Mouse (Mus musculus): ENCODE data around the gene Nqo2.
"Not testable (repeated sequence)": the region's sequence is repeated elsewhere in the genome, so short reads cannot be mapped to it uniquely, and the experiment has no call there.

Nqo2 gene

DNA sequence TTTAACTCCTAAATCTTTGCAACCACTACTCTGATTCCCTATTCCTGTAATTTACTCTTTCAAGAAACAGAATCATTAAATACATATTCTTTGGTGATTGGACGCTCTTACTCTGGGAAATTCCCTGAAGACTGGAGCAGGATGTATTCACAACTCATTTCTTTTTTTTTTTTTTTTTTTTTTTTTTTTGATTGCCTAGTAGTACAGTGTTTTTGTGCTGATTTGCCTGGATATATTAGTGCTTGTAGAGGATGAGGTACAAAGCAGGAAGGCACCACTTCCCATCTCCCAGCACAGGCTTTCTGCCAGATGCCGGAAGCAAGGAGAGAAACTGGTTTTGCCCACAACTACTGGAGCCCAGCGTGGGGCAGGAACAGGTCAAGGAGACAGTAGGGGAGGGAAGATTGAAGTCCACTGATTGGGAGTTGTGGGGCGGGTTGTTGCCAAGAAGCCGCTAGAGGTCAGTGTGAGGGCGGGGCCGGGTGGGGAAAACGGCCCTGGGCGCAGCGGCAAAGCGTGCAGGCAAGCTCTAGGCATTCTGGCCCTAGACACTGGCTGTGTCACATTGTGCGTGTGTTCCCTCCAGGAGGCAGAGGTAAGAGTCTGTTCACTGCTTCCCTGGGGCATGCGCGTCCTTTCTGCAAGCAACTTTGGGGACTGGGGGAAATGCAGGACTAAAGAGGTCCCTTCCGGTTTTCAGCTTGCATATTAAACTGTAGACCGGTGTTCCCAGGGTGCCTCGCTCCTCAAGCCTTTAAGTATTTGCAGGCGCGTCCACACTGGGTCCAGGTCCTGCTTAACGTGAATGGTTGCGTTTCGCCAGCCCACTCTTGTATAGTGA, at the start of gene Nqo2:
Gene Nqo2, plus strand, starts transcription at position 482 of the 841 bp plus-strand sequence.
- peak; percentile 78 for DNase-seq

GRCm38 (mm10) chr13:33921041-33921440, 43.4 kb upstream of the Nqo2 start:
- no peak for DNase-seq

DNA sequence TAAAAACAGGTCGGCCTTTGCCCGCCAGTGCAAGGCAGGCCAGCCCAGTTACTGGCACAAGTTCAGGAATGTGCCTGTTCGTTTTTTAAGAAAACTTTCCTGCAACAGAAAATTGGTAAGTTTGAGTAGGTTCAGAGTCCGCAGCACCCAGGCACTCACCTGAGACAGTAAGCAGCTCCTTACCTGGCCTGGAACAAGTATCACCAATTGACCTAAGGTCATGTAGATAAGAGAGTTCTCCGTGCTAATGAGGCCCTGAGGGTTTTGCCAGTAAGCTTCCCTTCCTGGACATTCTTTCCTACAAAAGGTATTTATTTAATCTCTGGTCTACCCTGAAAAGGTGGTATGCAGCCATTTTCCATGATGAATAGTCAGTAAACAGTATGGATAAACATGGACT, 42.8 kb upstream of the Nqo2 start:
- no peak for DNase-seq

DNA sequence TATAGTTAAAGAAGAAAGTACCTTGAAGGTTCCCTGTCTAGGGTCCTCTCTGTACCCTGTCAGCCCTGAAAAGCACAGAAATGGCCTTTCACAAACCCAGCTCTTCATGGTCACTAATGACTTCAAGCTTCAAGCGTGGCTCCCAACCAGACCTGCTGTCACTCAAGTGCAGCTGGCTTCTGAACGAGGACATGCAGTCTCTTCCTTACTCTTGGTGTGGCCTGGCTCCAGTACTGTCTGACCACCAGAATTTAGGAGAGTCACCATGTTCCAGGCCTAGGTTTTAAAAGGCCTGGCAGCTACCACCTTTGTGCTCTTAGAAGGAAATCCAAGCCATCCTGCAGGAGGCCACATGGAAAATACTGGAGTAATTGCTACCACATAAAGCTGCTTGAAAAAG, 34.2 kb upstream of the Nqo2 start:
- no peak for DNase-seq

GRCm38 (mm10) chr13:33930912-33931311, 33.6 kb upstream of the Nqo2 start:
- no peak for DNase-seq

DNA sequence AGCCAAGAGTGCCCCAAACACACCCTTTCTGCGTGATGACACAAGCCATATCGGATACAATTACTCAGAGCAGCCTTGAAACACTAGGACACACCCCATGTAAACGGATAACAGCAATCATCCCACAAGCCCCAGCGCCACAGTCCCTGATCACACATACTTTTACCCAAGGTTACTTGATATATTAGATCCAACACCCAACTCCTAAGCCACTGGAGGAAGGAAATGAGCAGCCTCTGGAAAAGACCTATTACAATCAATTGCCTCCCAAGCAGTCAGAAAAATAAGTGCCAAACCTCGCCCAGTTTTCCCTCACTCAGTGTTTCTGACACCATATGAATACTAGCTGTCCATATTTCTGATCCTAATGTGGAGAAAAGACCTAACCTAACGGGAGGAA, 29.7 kb upstream of the Nqo2 start:
- no peak for DNase-seq

DNA sequence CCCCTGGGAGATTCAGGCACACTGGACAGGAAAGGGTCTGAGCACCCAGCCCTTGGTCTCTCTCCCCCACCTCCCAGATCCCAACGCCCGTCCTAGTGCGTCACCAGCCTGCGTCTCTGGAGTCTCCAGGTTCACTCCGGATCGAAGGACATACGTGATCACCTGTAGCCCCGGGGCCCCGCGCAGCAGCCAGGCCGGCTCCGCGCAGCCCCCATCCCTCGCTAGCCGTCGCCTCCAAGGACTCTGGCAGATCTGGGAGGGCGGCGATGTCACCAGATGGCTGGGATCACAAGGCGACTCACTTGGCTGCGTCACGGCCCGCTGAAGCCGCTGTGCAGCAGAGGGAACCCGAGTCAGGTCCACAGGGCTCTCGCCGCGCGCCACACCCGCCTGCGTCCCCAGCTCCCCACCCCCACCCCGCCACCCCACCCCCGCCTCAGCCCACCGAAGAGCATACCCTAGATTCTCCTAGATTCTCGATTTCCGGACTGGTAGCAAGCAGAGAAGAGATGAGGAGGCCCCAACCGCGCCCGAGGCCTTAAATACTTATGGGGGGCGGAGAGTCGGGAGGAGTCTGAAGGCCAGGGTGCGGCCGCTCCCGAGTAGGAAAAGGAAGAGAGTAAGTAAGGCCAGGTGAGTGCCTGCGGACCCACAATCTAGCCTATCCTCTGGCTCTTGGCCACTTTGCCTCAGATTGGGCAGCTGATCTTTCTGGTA, 28.9 kb upstream of the Nqo2 start:
- DNase-seq = peak; percentile 52

DNA sequence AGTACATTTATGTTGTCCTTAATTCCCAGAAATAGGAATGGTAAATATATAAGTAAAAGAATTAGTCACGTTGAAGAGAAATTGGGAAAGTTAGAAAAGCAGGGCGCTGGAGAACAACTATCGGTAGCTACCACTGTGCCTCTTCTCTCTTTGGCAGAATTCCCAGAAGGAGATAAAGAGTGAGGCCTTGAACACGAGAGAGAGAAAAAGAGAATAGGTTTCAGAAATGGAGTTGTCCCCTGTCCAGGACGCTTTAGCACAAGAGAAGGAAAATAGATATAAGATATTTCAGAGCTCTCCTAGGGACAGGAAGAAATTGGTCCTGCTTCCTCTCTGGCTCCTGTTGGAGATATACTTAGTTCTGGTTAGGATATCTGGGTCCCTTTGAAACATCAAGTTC, 27.3 kb upstream of the Nqo2 start:
- DNase-seq = no peak

- not testable (repeated sequence) for DNase-seq
Measured at GRCm38 (mm10) chr13:33937587-33937986, 26.9 kb upstream of the Nqo2 start.

DNA sequence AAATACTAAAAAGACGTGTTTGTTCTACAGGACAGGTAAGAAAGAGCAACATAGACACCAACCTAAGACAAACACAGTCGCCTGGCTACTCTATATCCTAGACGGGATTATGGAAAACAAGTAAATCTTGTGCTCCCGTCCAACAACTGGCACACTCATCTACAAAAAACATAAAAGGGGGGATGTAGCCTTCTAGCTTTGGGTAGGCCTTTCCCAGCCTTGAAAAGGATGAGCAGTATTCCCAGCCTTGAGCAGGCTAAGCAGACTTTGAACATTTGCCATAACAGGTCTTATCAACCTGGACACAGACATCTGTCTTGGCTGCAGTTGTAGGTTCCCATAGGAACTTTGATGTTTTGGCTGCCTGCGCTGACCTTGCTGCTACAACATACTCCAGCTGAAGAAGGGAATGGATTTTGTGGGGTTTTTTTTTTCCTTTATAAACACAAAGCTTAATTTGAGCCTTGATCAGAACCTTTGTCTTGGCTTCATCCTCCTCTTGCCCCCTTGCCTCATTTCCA, 23.1 kb upstream of the Nqo2 start:
- DNase-seq = no peak

- peak; percentile 36 for DNase-seq
Measured at GRCm38 (mm10) chr13:33942212-33942779, 22.2 kb upstream of the Nqo2 start.

DNA sequence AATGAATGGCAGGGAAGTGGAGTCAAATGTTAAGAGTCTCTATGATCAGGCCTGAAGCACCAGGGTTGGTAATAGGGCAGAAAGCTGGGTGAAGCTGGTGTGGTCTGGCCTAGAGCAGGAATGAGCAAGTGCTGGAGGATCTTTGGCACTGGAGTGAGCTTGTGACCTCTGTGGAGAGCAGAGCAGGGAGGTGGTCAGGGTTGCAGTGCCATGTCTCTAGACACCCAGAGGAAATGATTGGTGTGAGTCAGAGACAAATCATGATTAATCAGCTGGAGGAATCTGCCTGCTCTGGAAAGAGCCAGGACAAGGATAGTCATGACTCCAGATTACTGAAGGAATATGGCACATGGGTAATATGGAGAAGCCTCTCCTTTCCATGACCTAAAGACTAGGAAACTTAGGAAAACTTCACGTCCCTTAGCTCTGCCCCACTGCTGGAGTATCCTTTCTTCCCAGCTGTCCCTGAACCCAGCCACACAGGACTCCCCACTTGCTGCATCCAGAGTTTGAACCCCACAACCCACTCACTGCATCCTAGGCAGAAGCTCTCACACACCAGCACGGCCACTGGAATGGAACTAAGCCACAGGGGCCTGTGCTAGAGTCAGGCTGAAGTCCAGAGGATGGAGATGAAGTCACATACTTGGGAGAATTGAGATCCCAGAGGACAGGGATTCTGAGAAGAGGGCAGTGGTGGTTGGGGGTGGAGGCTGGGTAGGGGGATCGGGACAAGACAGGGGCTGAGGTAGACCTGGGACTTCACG, 13.0 kb upstream of the Nqo2 start:
- DNase-seq = no peak

GRCm38 (mm10) chr13:33952075-33952449, 12.4 kb upstream of the Nqo2 start:
- no peak for DNase-seq

- no peak for DNase-seq
Measured at GRCm38 (mm10) chr13:33952947-33953346, 11.5 kb upstream of the Nqo2 start.

DNA sequence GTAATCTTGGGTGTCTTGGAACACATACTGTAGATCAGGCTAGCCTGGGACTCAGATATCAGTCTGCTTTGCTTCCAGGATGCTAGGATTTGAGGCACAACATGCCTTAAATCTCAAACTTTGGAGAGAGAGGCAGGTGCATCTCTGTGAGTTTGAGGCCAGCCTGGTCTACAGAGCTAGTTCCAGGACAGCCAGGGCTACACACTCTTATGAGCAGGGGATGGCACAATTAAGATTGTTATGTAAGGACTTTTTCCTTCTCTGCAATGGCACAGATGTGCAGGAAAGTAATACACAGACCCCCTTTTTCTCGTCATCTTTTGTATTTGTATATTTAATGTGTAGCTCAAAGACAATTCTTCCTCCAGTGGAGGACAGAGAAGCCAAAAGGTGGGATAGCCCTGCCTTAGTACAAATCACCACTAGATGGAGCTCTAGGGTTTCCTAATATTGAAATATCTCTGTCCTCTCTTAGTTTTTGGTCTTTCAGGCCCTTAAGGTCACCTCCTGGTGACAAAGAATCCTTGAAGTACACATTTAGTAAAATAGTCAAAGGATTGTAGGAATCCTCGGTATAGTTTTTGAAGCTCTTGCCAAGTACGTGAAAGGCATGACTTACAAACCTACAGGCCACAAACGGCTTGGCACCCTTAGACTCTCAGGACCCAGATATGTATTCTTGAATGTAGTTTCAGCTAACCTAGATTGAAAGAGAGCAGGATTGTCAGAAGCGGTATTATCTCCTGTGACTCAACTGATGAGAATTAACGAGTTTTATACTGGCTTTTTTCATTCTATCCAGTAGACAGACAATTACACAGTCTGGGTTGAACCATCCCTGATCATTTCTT, 7.7 kb upstream of the Nqo2 start:
- no peak for DNase-seq

- DNase-seq = no peak
Measured at GRCm38 (mm10) chr13:33959771-33960170, 4.7 kb upstream of the Nqo2 start.

DNA sequence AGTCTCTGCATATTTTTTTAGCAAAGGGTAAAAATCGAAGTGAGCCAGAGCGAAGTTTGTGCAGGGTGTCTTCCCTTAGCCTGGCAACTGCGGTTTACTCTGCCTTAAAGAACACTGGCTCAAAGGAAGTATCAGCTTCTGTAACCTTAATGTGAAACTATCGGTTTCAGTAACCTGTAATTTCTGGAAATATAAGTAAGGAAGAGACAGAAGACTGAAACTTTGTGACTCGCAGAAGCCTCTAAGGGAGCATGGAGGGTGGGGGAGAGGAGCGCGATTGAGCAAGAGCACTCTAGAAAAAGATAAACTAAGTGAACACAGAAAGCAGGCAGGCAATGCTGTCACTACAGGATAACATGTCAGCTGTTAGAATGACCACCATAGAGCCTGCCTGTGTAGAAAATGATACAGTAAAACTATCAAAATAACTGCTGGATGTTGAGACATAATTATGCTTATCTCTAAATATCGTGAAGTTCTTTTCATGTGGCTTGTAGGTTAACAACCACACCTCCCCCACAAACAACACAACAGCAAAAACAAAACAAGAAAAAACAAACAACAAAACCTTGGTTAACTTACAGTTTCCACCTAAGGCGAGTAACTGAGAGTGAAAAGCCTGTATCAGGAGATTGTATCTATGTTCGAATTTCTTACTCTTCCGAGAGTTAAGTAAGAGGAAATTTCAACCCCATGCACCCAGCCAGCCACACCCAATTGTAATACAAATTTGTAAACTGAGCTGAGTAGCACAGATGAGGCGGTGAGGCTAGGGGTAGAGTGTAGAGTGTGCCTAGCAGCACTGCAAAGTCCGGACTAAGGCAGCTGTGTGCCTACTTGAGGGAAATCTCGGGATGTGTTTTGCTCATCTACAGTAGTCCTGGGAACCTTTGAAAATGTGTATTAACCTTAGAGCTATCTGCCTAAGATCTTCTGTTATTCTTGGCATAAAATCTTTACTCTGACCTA, 853 bp downstream of the Nqo2 start:
- peak; percentile 52 for DNase-seq

- DNase-seq = no peak
Measured at GRCm38 (mm10) chr13:33966025-33966412, 1.5 kb downstream of the Nqo2 start.

- no peak for DNase-seq
Measured at GRCm38 (mm10) chr13:33966574-33966973, 2.1 kb downstream of the Nqo2 start.

- no peak for DNase-seq
Measured at GRCm38 (mm10) chr13:33989625-33990024, 25.1 kb downstream of the Nqo2 start.

- peak; percentile 77 for DNase-seq
Measured at GRCm38 (mm10) chr13:33995197-33995596, 30.7 kb downstream of the Nqo2 start.
